Comparison of ENCODE assay signal across 8 mouse cellular contexts in genomic region chr9:41583276-41583675, GRCm38 (mm10).
A peak's percentile ranks its signal among the peaks of the same experiment; 100 is the strongest.
DNase-seq lines count a peak whose midpoint lies in the region; ATAC-seq and TF ChIP-seq lines count a peak whose summit lies in the region.

No protein-coding gene starts in this region.

- H3K4me1 ChIP-seq in kidney, postnatal 0 days (replicated peaks; ENCODE audit: insufficient read depth, low read length), result peaks cover 3% of the 10 kb centered on the region; the same call in 1 of the 2 replicates
- H3K4me1 ChIP-seq in embryonic facial prominence, embryonic 14.5 days (ENCODE audit: control insufficient read depth, insufficient read depth, low read length), result peaks cover 20% of the 10 kb centered on the region
- no peaks in the 10 kb centered on the region; the same call in none of the 2 replicates for H3K4me1 ChIP-seq in hindbrain, embryonic 16.5 days (ENCODE audit: control insufficient read depth, insufficient read depth, low read depth, low read length)

- peak overlapping the region; percentile 54 for H3K27ac ChIP-seq in kidney, postnatal 0 days
- H3K27ac ChIP-seq in embryonic facial prominence, embryonic 14.5 days (replicated peaks; ENCODE audit: low read depth, low read length), result peak overlapping the region; percentile 100
- peak overlapping the region; percentile 95 for H3K27ac ChIP-seq in hindbrain, embryonic 16.5 days (ENCODE audit: low read depth, low read length)

- peak overlapping the region; percentile 41; the same call in 1 of the 2 replicates for H3K9ac ChIP-seq in kidney, postnatal 0 days (ENCODE audit: low read depth, low read length)
- H3K9ac ChIP-seq in embryonic facial prominence, embryonic 14.5 days (ENCODE audit: low read depth, low read length), result peak overlapping the region; percentile 96
- H3K9ac ChIP-seq in hindbrain, embryonic 16.5 days (ENCODE audit: low read depth, low read length), result peak overlapping the region; percentile 82

- TF ChIP-seq POLR2A in myocyte (IDR thresholded peaks at IDR 0.05; ENCODE audit: insufficient read length, low read depth), result no peak

- ATAC-seq in kidney, postnatal 0 days (replicated peaks; ENCODE audit: low FRiP score, low read depth), result no peak
- ATAC-seq in embryonic facial prominence, embryonic 14.5 days (ENCODE audit: low read depth), result no peak
- ATAC-seq in hindbrain, embryonic 16.5 days, result no peak

- no peaks in the 10 kb centered on the region for H3K36me3 ChIP-seq in kidney, postnatal 0 days (ENCODE audit: insufficient read depth, low read length)
- peaks cover 26% of the 10 kb centered on the region for H3K36me3 ChIP-seq in embryonic facial prominence, embryonic 14.5 days (ENCODE audit: control insufficient read depth, insufficient read depth, low read length)
- no peaks in the 10 kb centered on the region for H3K36me3 ChIP-seq in hindbrain, embryonic 16.5 days (ENCODE audit: control insufficient read depth, insufficient read depth, low read length)
- peaks cover 12% of the 10 kb centered on the region for H3K36me3 ChIP-seq in myocyte (ENCODE audit: control insufficient read depth, insufficient read depth)

- 39% methylated on average over 8 of the region's 8 CpGs for WGBS in kidney, postnatal 0 days
- 10% methylated on average over 8 of the region's 8 CpGs for WGBS in embryonic facial prominence, embryonic 14.5 days
- WGBS in hindbrain, embryonic 16.5 days, result 13% methylated on average over 8 of the region's 8 CpGs

- no peaks in the 10 kb centered on the region for H3K27me3 ChIP-seq in kidney, postnatal 0 days (ENCODE audit: insufficient read depth, low read length)
- H3K27me3 ChIP-seq in embryonic facial prominence, embryonic 14.5 days (replicated peaks; ENCODE audit: control insufficient read depth, insufficient read depth, low read length), result no peaks in the 10 kb centered on the region
- no peaks in the 10 kb centered on the region for H3K27me3 ChIP-seq in hindbrain, embryonic 16.5 days (replicated peaks; ENCODE audit: control insufficient read depth, insufficient read depth, low read length)
- no peaks in the 10 kb centered on the region for H3K27me3 ChIP-seq in myocyte (ENCODE audit: control insufficient read depth, insufficient read depth, insufficient read length)

- peak overlapping the region; percentile 73 for H3K4me2 ChIP-seq in kidney, postnatal 0 days (ENCODE audit: low read length)
- H3K4me2 ChIP-seq in embryonic facial prominence, embryonic 14.5 days (ENCODE audit: low read depth, low read length), result peak overlapping the region; percentile 73
- H3K4me2 ChIP-seq in hindbrain, embryonic 16.5 days (ENCODE audit: low read length), result peak overlapping the region; percentile 54
- peak overlapping the region; percentile 85 for H3K4me2 ChIP-seq in myocyte (ENCODE audit: low read depth)

- TF ChIP-seq CTCF in kidney, postnatal 0 days (IDR thresholded peaks at IDR 0.05; ENCODE audit: low read depth), result no peak

- H3ac ChIP-seq in myocyte (ENCODE audit: control insufficient read depth, insufficient read length), result peak overlapping the region; percentile 25

- H3K9me3 ChIP-seq in kidney, postnatal 0 days (replicated peaks; ENCODE audit: low read length), result no peaks in the 10 kb centered on the region
- no peaks in the 10 kb centered on the region for H3K9me3 ChIP-seq in embryonic facial prominence, embryonic 14.5 days (ENCODE audit: control insufficient read depth, low read length)
- no peaks in the 10 kb centered on the region for H3K9me3 ChIP-seq in hindbrain, embryonic 16.5 days (ENCODE audit: control insufficient read depth, low read length)

- DNase-seq in kidney, postnatal 0 days (ENCODE audit: low spot score), result peak; percentile 53
- DNase-seq in kidney, postnatal 14 days, result no peak
- DNase-seq in embryonic facial prominence, embryonic 14.5 days (ENCODE audit: low spot score), result peak; percentile 49
- no peak for DNase-seq in ovary, postnatal 36 days (ENCODE audit: low spot score)
- DNase-seq in cerebellum, adult 11 months, result no peak
- DNase-seq in T-cell, adult 2 months (ENCODE audit: low spot score), result no peak

- peaks cover 88% of the 10 kb centered on the region for H3K79me2 ChIP-seq in myocyte (ENCODE audit: control insufficient read depth, insufficient read depth)

- peak overlapping the region; percentile 55 for H3K4me3 ChIP-seq in kidney, postnatal 0 days (replicated peaks; ENCODE audit: low read depth, low read length)
- H3K4me3 ChIP-seq in embryonic facial prominence, embryonic 14.5 days (ENCODE audit: low read depth, low read length), result peak overlapping the region; percentile 77
- peak overlapping the region; percentile 64 for H3K4me3 ChIP-seq in hindbrain, embryonic 16.5 days (ENCODE audit: low read length)
- peak overlapping the region; percentile 96 for H3K4me3 ChIP-seq in myocyte

TF ChIP-seq in myocyte, 11 proteins besides CTCF, POLR2A, EP300 and RAD21:
- no peak for TF ChIP-seq TCF12 (IDR thresholded peaks at IDR 0.05; ENCODE audit: insufficient read depth, poor library complexity, severe bottlenecking)
- no peak for TF ChIP-seq E2F4 (IDR thresholded peaks at IDR 0.05; ENCODE audit: insufficient read depth)
- TF ChIP-seq CEBPB (IDR thresholded peaks at IDR 0.05; ENCODE audit: insufficient read depth, poor library complexity, severe bottlenecking), result no peak
- TF ChIP-seq MAX (IDR thresholded peaks at IDR 0.05; ENCODE audit: low read depth), result no peak
- TF ChIP-seq TCF3 (IDR thresholded peaks at IDR 0.05; ENCODE audit: insufficient read length, low read depth), result no peak
- TF ChIP-seq MYOG (IDR thresholded peaks at IDR 0.05; ENCODE audit: control insufficient read depth in 1 of 3, insufficient read depth in 1 of 3, insufficient read length in 2 of 3, low read depth in 2 of 3), result no peak
- no peak for TF ChIP-seq POLR2AphosphoS2 (IDR thresholded peaks at IDR 0.05; ENCODE audit: insufficient read length, low read depth)
- TF ChIP-seq SRF (IDR thresholded peaks at IDR 0.05; ENCODE audit: control insufficient read depth, insufficient read length, low read depth), result no peak
- no peak for TF ChIP-seq REST (IDR thresholded peaks at IDR 0.05; ENCODE audit: insufficient read depth, insufficient read length)
- TF ChIP-seq USF1 (IDR thresholded peaks at IDR 0.05; ENCODE audit: low read depth), result no peak
- TF ChIP-seq MYOD1 (IDR thresholded peaks at IDR 0.05; ENCODE audit: control insufficient read depth in 1 of 3, insufficient read length in 2 of 3, low read depth in 2 of 3), result no peak

Comparison
In these comparisons a context has a peak if more than half of its experiments do, and no peak if none do; other contexts are left out.
1. DNase-seq: peak in kidney, postnatal 0 days (single experiment) and embryonic facial prominence, embryonic 14.5 days (single experiment); none in kidney, postnatal 14 days (single experiment), ovary, postnatal 36 days (single experiment), cerebellum, adult 11 months (single experiment) and T-cell, adult 2 months (single experiment).
2. H3K9ac ChIP-seq: peak in every context shown above with its lines; median percentile 96 in embryonic facial prominence, embryonic 14.5 days; 82 in hindbrain, embryonic 16.5 days; 41 in kidney, postnatal 0 days.
3. Peak in every context shown above with its lines, with median percentiles within 50 percentile points of each other: H3K27ac ChIP-seq, H3K4me2 ChIP-seq and H3K4me3 ChIP-seq.